Mouse (Mus musculus): ENCODE measurements at regions not wholly inside any gene's neighbourhood (a gene's known extent, or its start where the extent isn't known, plus 50 kb on each side); places are given as distances from the start of the nearest gene placed in this dataset.

DNA sequence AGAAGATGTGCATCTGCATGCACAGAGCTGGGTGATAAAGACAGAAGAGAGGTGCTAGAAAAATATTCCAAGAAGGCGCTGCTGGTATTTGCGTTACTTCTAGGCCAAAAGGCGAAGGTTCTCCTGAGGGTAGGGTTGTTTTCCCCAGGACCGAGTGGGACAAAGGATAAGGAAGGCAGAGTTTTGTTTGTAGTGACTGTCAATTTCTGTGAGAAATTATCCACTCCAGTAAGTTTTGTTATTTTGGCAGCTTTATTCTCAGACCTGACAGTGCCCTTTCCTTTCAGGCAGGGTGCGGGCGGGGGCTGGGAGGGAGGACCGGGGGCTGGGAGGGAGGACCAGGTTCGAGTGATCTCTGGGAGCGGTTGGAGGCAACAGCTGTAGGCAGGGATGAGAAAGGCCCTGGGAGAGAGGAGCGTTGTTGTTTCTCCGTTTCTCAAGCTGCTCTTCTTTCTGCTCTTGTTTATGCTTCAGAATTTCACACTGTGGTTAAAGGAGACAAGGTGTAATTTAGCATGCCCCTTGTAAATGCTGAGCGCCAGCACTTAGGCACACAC is 211.2 kb upstream of the Cited2 start:
- WGBS, result 61% methylated on average over 12 of the region's 12 CpGs
- DNase-seq (ENCODE audit: low spot score) (no peak), ATAC-seq (ENCODE audit: low FRiP score) (no peak)
- TF ChIP-seq CTCF (IDR thresholded peaks at IDR 0.05), result no peak
- Histone ChIP-seq H3K4me3 (ENCODE audit: low read depth, low read length) (no peak overlapping the region), H3K4me1 (ENCODE audit: insufficient read depth, low read length) (no peaks in the 10 kb centered on the region), H3K4me2 (ENCODE audit: low read depth, low read length, poor library complexity, severe bottlenecking) (no peak overlapping the region), H3K36me3 (ENCODE audit: insufficient read depth, low read length) (no peaks in the 10 kb centered on the region), H3K9me3 (ENCODE audit: low read length) (no peaks in the 10 kb centered on the region), H3K27me3 (ENCODE audit: insufficient read depth, low read length) (no peaks in the 10 kb centered on the region), H3K9ac (replicated peaks; ENCODE audit: low read length, poor library complexity, severe bottlenecking) (no peak overlapping the region), H3K27ac (ENCODE audit: low read depth, low read length) (no peak overlapping the region)

DNA sequence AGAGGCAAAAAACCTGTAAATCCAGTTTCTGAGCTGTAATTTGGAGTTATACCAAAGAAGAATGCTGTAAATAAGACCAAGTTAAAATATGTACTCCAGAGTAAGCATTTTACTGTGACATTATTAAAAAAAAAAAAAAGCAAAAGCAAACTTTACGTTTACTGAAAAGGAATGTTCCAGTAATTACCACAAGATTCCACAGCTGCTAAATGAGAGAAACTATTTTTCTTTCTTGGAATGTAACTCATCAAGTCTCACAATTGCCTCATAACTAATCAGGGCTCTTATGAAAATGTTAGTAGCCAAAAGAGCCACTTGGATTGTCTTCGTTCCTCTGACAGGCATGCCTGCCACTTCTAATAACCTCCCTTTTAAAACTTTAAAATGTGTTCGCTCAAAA is 210.5 kb upstream of the Cited2 start:
- no peak overlapping the region for H3K27ac ChIP-seq (ENCODE audit: low read depth, low read length)
- no peak for ATAC-seq (ENCODE audit: low FRiP score)
- no peak overlapping the region for H3K4me3 ChIP-seq (ENCODE audit: low read depth, low read length)
- 76% methylated on average over 3 of the region's 3 CpGs for WGBS
- no peak overlapping the region for H3K9ac ChIP-seq (replicated peaks; ENCODE audit: low read length, poor library complexity, severe bottlenecking)
- TF ChIP-seq CTCF (IDR thresholded peaks at IDR 0.05), result no peak
- H3K27me3 ChIP-seq (ENCODE audit: insufficient read depth, low read length), result no peaks in the 10 kb centered on the region
- no peak for DNase-seq (ENCODE audit: low spot score)
- H3K4me2 ChIP-seq (ENCODE audit: low read depth, low read length, poor library complexity, severe bottlenecking), result no peak overlapping the region
- H3K9me3 ChIP-seq (ENCODE audit: low read length), result no peaks in the 10 kb centered on the region
- no peaks in the 10 kb centered on the region for H3K4me1 ChIP-seq (ENCODE audit: insufficient read depth, low read length)
- H3K36me3 ChIP-seq (ENCODE audit: insufficient read depth, low read length), result no peaks in the 10 kb centered on the region

DNA sequence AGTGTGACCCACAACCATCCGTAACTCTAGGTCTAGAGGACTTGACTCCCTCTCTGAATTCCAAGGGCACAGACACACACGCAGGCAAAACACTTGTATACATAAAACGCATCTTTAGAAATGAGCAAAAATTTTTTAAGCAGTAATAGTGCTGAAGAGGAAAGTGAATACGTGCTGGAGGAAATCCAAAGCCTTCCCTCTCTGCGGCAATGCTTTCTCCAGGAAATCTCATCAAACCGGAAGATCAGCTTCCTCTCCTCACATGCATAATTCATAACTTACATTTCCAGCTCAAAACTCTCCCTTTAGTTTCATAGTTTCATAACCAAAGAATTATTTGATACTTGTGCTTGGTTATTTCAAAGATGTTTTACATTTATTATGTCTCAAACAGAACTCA is 209.3 kb upstream of the Cited2 start:
- H3K4me1 ChIP-seq (ENCODE audit: insufficient read depth, low read length), result no peaks in the 10 kb centered on the region
- H3K27me3 ChIP-seq (ENCODE audit: insufficient read depth, low read length), result no peaks in the 10 kb centered on the region
- no peak overlapping the region for H3K4me2 ChIP-seq (ENCODE audit: low read depth, low read length, poor library complexity, severe bottlenecking)
- TF ChIP-seq CTCF (IDR thresholded peaks at IDR 0.05), result no peak
- H3K4me3 ChIP-seq (ENCODE audit: low read depth, low read length), result no peak overlapping the region
- H3K36me3 ChIP-seq (ENCODE audit: insufficient read depth, low read length), result no peaks in the 10 kb centered on the region
- no peak overlapping the region for H3K9ac ChIP-seq (replicated peaks; ENCODE audit: low read length, poor library complexity, severe bottlenecking)
- no peak for ATAC-seq (ENCODE audit: low FRiP score)
- H3K27ac ChIP-seq (ENCODE audit: low read depth, low read length), result no peak overlapping the region
- DNase-seq (ENCODE audit: low spot score), result no peak
- WGBS, result 72% methylated on average over 6 of the region's 6 CpGs
- H3K9me3 ChIP-seq (ENCODE audit: low read length), result no peaks in the 10 kb centered on the region

- 95% methylated on average over 2 of the region's 2 CpGs for WGBS
- Histone ChIP-seq H3K36me3 (ENCODE audit: insufficient read depth, low read length) (no peaks in the 10 kb centered on the region), H3K4me2 (ENCODE audit: low read depth, low read length, poor library complexity, severe bottlenecking) (no peak overlapping the region), H3K4me1 (ENCODE audit: insufficient read depth, low read length) (no peaks in the 10 kb centered on the region), H3K27me3 (ENCODE audit: insufficient read depth, low read length) (no peaks in the 10 kb centered on the region), H3K4me3 (ENCODE audit: low read depth, low read length) (no peak overlapping the region), H3K27ac (ENCODE audit: low read depth, low read length) (no peak overlapping the region), H3K9ac (replicated peaks; ENCODE audit: low read length, poor library complexity, severe bottlenecking) (no peak overlapping the region), H3K9me3 (ENCODE audit: low read length) (no peaks in the 10 kb centered on the region)
- DNase-seq (ENCODE audit: low spot score) (no peak), ATAC-seq (ENCODE audit: low FRiP score) (no peak)
- no peak for TF ChIP-seq CTCF (IDR thresholded peaks at IDR 0.05)
These were observed 206.9 kb upstream of the Cited2 start for GRCm38 (mm10) chr10:17516068-17516467.

DNA sequence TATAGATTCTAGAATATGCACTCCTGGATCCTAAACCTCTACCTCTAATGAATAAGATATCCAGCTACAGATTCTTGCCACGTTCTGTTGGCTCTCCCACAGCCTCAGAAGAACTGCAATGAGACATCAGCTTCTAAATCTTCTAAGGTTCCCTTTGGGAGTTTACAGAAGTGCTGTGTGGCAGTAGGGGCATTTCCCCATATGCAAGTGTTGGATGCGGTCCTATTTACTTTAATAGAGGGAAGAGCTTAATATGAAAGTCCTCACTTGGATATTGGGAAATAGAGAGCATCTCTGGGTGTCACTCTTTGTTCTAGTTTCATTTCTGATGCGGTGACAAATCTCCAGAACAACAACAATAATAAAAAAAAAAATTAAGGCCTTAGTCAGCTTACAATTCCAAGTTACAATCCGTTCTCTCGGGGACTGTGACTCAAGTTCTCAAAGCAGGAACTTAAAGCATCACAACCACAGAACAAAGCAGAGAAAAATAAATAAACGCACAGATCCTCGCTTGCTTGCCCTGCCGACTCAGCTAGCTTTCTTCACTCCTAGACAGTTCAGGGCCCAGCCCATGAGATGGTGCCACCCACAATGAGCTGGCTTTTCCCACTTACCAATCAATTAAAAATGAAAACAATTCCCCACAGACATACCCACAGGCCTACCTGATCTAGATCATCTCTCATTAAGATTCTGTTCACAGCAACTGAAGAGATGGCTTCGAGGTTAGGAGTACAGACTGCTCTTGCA is 204.4 kb upstream of the Cited2 start:
- Histone ChIP-seq H3K27me3 (ENCODE audit: insufficient read depth, low read length) (no peaks in the 10 kb centered on the region), H3K27ac (ENCODE audit: low read depth, low read length) (no peak overlapping the region), H3K4me1 (ENCODE audit: insufficient read depth, low read length) (no peaks in the 10 kb centered on the region), H3K9me3 (ENCODE audit: low read length) (no peaks in the 10 kb centered on the region), H3K4me3 (ENCODE audit: low read depth, low read length) (no peak overlapping the region), H3K36me3 (ENCODE audit: insufficient read depth, low read length) (no peaks in the 10 kb centered on the region), H3K4me2 (ENCODE audit: low read depth, low read length, poor library complexity, severe bottlenecking) (no peak overlapping the region), H3K9ac (replicated peaks; ENCODE audit: low read length, poor library complexity, severe bottlenecking) (no peak overlapping the region)
- 71% methylated on average over 9 of the region's 9 CpGs for WGBS
- no peak for ATAC-seq (ENCODE audit: low FRiP score)
- TF ChIP-seq CTCF (IDR thresholded peaks at IDR 0.05), result no peak
- no peak for DNase-seq (ENCODE audit: low spot score)

DNA sequence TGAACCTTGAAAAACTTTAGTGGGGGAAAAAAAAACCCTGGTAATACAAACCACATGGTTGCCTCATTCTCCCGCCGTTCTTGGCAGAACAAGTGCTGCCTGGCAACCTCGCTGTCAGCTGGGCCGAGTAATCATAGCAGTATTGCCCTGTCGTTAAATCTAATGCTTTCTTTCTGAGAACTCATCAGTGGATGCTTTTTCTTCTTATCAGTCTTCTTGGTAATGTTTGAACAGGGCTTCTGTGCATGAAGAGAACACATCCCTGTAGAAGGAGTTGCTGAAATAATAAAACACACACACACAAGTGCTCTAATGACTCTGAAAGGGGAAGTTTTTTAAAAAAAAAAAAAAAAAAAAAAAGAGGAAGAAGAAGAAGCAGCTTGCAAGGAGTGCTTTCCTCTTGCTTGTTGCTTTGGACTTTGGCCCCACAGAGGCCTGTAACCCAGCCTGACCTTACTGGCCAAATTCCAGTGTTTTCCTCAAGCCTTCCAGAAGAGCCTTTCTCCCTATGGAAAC is 200.9 kb upstream of the Cited2 start:
- H3K4me3 ChIP-seq (ENCODE audit: low read depth, low read length), result no peak overlapping the region
- H3K9me3 ChIP-seq (ENCODE audit: low read length), result no peaks in the 10 kb centered on the region
- no peak overlapping the region for H3K9ac ChIP-seq (replicated peaks; ENCODE audit: low read length, poor library complexity, severe bottlenecking)
- 54% methylated on average over 5 of the region's 5 CpGs for WGBS
- H3K27me3 ChIP-seq (ENCODE audit: insufficient read depth, low read length), result no peaks in the 10 kb centered on the region
- no peaks in the 10 kb centered on the region for H3K36me3 ChIP-seq (ENCODE audit: insufficient read depth, low read length)
- DNase-seq (ENCODE audit: low spot score), result no peak
- no peak overlapping the region for H3K27ac ChIP-seq (ENCODE audit: low read depth, low read length)
- H3K4me2 ChIP-seq (ENCODE audit: low read depth, low read length, poor library complexity, severe bottlenecking), result no peak overlapping the region
- TF ChIP-seq CTCF (IDR thresholded peaks at IDR 0.05), result no peak
- H3K4me1 ChIP-seq (ENCODE audit: insufficient read depth, low read length), result no peaks in the 10 kb centered on the region
- no peak for ATAC-seq (ENCODE audit: low FRiP score)

All from midbrain, postnatal 0 days (tissue).